Mouse (Mus musculus): ENCODE results near the gene Sos1. TPM values are rescaled to one million over a fixed set of nuclear protein-coding genes. Genes with fewer than 3 reads are reported as not detected.

Gene Sos1
- total and polyA plus RNA-seq, 3 experiments = 4.0 to 10.7 (median 4.7) TPM

DNA sequence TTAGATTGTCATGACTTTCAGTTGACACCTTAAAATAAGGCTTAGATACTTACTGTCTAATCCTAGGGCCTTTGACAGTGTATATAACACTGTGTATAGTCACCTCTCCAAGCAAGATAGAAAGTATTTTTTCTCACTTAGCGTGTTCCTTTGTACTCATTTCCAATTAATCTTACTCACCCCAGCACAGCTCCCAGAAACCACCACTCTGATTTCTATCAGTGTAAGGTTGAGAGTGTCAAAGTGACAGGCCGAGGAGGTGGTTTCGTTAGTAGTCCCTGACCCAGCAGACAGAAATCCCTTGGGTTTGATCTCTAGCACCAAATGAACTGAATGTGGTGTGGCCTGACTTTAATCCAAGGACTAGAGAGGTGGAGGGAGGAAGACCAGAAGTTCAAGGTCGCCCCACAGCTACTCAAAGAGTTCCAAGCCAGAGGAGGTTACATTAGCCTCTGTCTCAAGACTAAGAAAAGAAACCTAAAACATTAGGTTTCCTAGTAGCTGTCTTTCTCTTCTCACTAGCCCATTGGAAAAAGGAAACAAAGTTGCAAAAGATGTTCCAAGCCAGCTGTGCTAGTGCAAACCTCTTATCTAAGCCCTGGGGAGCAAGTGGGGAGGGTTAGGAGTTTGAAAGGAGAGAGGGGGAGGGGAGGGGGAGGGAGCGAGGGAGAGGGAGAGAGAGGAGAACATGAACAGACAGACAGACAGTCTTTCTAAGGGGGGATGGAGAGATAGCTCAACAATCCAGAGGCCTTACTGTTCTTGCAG is 21.0 kb upstream of the Sos1 start:
- TF ChIP-seq TCF12 (IDR thresholded peaks at IDR 0.05; ENCODE audit: low read depth, low read length) (no peak; the same call in 1 of the 2 replicates), HCFC1 (IDR thresholded peaks at IDR 0.05; ENCODE audit: low read depth, low read length) (no peak), MAX (IDR thresholded peaks at IDR 0.05; ENCODE audit: low read length) (no peak), EP300 (IDR thresholded peaks at IDR 0.05; ENCODE audit: low read length) (0 out of 2 replicates have a peak, but pooled peaks have one; percentile 4), CHD2 (IDR thresholded peaks at IDR 0.05; ENCODE audit: low read length) (no peak; the same call in none of the 2 replicates), MXI1 (IDR thresholded peaks at IDR 0.05; ENCODE audit: low read depth, low read length) (no peak), RAD21 (IDR thresholded peaks at IDR 0.05; ENCODE audit: low read depth, low read length) (no peak), CHD1 (IDR thresholded peaks at IDR 0.05; ENCODE audit: low read depth, low read length) (peak; percentile 48; the same call in 1 of the 2 replicates), ELF1 (IDR thresholded peaks at IDR 0.05; ENCODE audit: low read depth, low read length) (no peak), IRF4 (IDR thresholded peaks at IDR 0.05; ENCODE audit: low read depth, low read length) (no peak; the same call in 1 of the 2 replicates), USF1 (IDR thresholded peaks at IDR 0.05; ENCODE audit: low read depth, low read length) (no peak), ZC3H11A (IDR thresholded peaks at IDR 0.05; ENCODE audit: low read depth, low read length) (no peak), ETS1 (conservative IDR thresholded peaks at IDR 0.05; ENCODE audit: low read depth, low read length) (no peak; the same call in 1 of the 2 replicates), ZMIZ1 (IDR thresholded peaks at IDR 0.05; ENCODE audit: low read depth, low read length) (no peak), KAT2A (IDR thresholded peaks at IDR 0.05; ENCODE audit: insufficient replicate concordance, low read length) (0 out of 2 replicates have a peak, but pooled peaks have one; percentile 28), RCOR1 (conservative IDR thresholded peaks at IDR 0.05; ENCODE audit: low read depth, low read length) (no peak), UBTF (IDR thresholded peaks at IDR 0.05; ENCODE audit: low read depth, low read length) (no peak), JUN (IDR thresholded peaks at IDR 0.05; ENCODE audit: insufficient read depth, low read depth, low read length) (no peak), GABPA (IDR thresholded peaks at IDR 0.05; ENCODE audit: insufficient replicate concordance, low read depth, low read length) (no peak), TBP (conservative IDR thresholded peaks at IDR 0.05; ENCODE audit: low read depth, low read length) (peak; percentile 2; the same call in 1 of the 2 replicates), BHLHE40 (IDR thresholded peaks at IDR 0.05; ENCODE audit: low read depth, low read length) (no peak; the same call in 1 of the 2 replicates), MAFK (IDR thresholded peaks at IDR 0.05; ENCODE audit: insufficient replicate concordance, low read length) (no peak), MEF2A (IDR thresholded peaks at IDR 0.05; ENCODE audit: borderline replicate concordance, low read depth, low read length) (0 out of 2 replicates have a peak, but pooled peaks have one; percentile 24), USF2 (conservative IDR thresholded peaks at IDR 0.05; ENCODE audit: low read depth, low read length) (no peak), NRF1 (IDR thresholded peaks at IDR 0.05; ENCODE audit: low read depth, low read length) (no peak; the same call in 1 of the 2 replicates), SMC3 (IDR thresholded peaks at IDR 0.05; ENCODE audit: low read depth, low read length) (no peak), E2F4 (IDR thresholded peaks at IDR 0.05; ENCODE audit: insufficient replicate concordance, low read depth, low read length) (no peak), POLR2A (IDR thresholded peaks at IDR 0.05; ENCODE audit: low read depth, low read length) (no peak), CTCF (conservative IDR thresholded peaks at IDR 0.05 in 1 of 2, IDR thresholded peaks at IDR 0.05 in 1 of 2; ENCODE audit: low read depth in 2 of 2, low read length in 2 of 2) (no peak), ZKSCAN1 (IDR thresholded peaks at IDR 0.05; ENCODE audit: borderline replicate concordance, low read depth, low read length) (no peak), PAX5 (IDR thresholded peaks at IDR 0.05; ENCODE audit: low read length) (no peak), MYC (IDR thresholded peaks at IDR 0.05; ENCODE audit: low read depth, low read length) (no peak), JUND (conservative IDR thresholded peaks at IDR 0.05; ENCODE audit: low read depth, low read length) (no peak), NELFE (IDR thresholded peaks at IDR 0.05; ENCODE audit: low read depth, low read length) (0 out of 2 replicates have a peak, but pooled peaks have one; percentile 27), SIN3A (IDR thresholded peaks at IDR 0.05; ENCODE audit: low read length) (no peak), POLR2AphosphoS2 (IDR thresholded peaks at IDR 0.05; ENCODE audit: low read depth, low read length) (no peak), MAZ (IDR thresholded peaks at IDR 0.05; ENCODE audit: low read depth, low read length) (peak; percentile 78; the same call in 1 of the 2 replicates)
- Histone ChIP-seq H3K27ac (ENCODE audit: insufficient read depth, low read depth) (peak overlapping the region; percentile 92), H3K4me3 (replicated peaks in 1 of 3; ENCODE audit: low read depth in 2 of 3, low read length in 2 of 3, poor library complexity in 1 of 3) (peak overlapping the region in 2 of 3 experiments; percentile 25 to 55), H3K36me3 (replicated peaks in 1 of 2; ENCODE audit: control insufficient read depth in 1 of 2, insufficient read depth in 1 of 2, low read length in 1 of 2) (peaks cover 0 to 23% of the 10 kb centered on the region in 2 experiments), H3K27me3 (replicated peaks) (no peaks in the 10 kb centered on the region), H3K4me2 (ENCODE audit: insufficient read depth, low read depth, poor library complexity, severe bottlenecking) (peak overlapping the region; percentile 86), H3K79me2 (replicated peaks; ENCODE audit: control insufficient read depth, extremely low read depth, insufficient read depth, poor library complexity, severe bottlenecking) (no peaks in the 10 kb centered on the region), H3K4me1 (ENCODE audit: control insufficient read depth in 1 of 2, insufficient read depth in 2 of 2) (peaks cover 4 to 47% of the 10 kb centered on the region in 2 experiments; a peak in 3 of 4 replicates), H3K9ac (ENCODE audit: insufficient read depth, low read depth) (peak overlapping the region; percentile 68), H3K9me3 (replicated peaks; ENCODE audit: low read length) (peaks cover 3% of the 10 kb centered on the region)
- dilution Hi-C loops (cut with MboI; ENCODE audit: extremely low pct_ligation_motif_present, extremely low pct_unique_long_range_greater_than_20kb, low sequenced_read_pairs) (no loop called here), in situ Hi-C loops (cut with MboI; ENCODE audit: low pct_ligation_motif_present, low pct_unique_long_range_greater_than_20kb, low sequenced_read_pairs) (no loop called here)
- peak; percentile 60 for DNase-seq (ENCODE audit: extremely low read depth)

All from CH12.LX (cell line).